Mouse (Mus musculus) bone marrow, adult 2 months (tissue): Measurements from ENCODE around the gene E2f4.

Experiments
- CTCF ChIP-seq: fragments of 200-500 bp; IDR thresholded peaks from 2 replicates; pipeline ENCODE4 v1.5.1; 2011; ENCODE audit warnings: low read length, control low read depth; ENCODE audit not compliant: control insufficient read depth, insufficient read depth
- POLR2A ChIP-seq: fragments of 200-500 bp; IDR thresholded peaks from 2 replicates; pipeline ENCODE4 v1.6.1; 2011; ENCODE audit warnings: low read depth, mild to moderate bottlenecking, control low read depth, low read length, borderline replicate concordance; ENCODE audit not compliant: control insufficient read depth

- TF ChIP-seq POLR2A (no peak), CTCF (no peak)
These were observed 14.3 kb downstream of the E2f4 start for GRCm38 (mm10) chr8:105311718-105312117.
